ENCODE assay signal across 9 mouse cellular contexts in genomic region chr6:115123262-115124201, GRCm38 (mm10). TPM values are rescaled to one million over a fixed set of nuclear protein-coding genes. Genes with fewer than 3 reads are reported as not detected.
DNase-seq lines count a peak whose midpoint lies in the region; ATAC-seq and TF ChIP-seq lines count a peak whose summit lies in the region.
"Had no signal": no experiment of that assay in that cellular context is flagged by ENCODE, and none has a peak within 500 bp of the region (broad histone marks: within the 10 kb centered on the region; RNA-seq: fewer than 3 reads in every experiment).

No protein-coding gene starts in this region.

- no peak for TF ChIP-seq POLR2A in bone marrow macrophage, adult 2 months (IDR thresholded peaks at IDR 0.05; ENCODE audit: borderline replicate concordance, low read depth, low read length)

- DNase-seq in adrenal gland, adult (ENCODE audit: inconsistent age in 2 of 2, low spot score in 1 of 2), result peak; percentile 47 to 69
- DNase-seq in adrenal gland, postnatal 4 days (ENCODE audit: low spot score in 2 of 2), result no peak
- peak; percentile 79 for DNase-seq in hindbrain, embryonic 11.5 days (ENCODE audit: low spot score)
- DNase-seq in thymus, postnatal 36 days, result peak; percentile 76 to 89

- H3K27me3 ChIP-seq in forebrain, embryonic 12.5 days, result no peaks in the 10 kb centered on the region
- H3K27me3 ChIP-seq in hindbrain, embryonic 11.5 days (ENCODE audit: control insufficient read depth, insufficient read depth, low read length), result no peaks in the 10 kb centered on the region
- H3K27me3 ChIP-seq in limb, embryonic 12.5 days, result peaks cover 5% of the 10 kb centered on the region; the same call in 1 of the 2 replicates
- H3K27me3 ChIP-seq in midbrain, embryonic 15.5 days (replicated peaks), result no peaks in the 10 kb centered on the region
- H3K27me3 ChIP-seq: limb, embryonic 15.5 days had no signal

- TF ChIP-seq CTCF in bone marrow macrophage, adult 2 months (IDR thresholded peaks at IDR 0.05; ENCODE audit: low read depth, low read length), result no peak

- WGBS in forebrain, embryonic 12.5 days, result 18% methylated on average over 10 of the region's 10 CpGs
- 18% methylated on average over 10 of the region's 10 CpGs for WGBS in hindbrain, embryonic 11.5 days
- WGBS in limb, embryonic 12.5 days, result 26% methylated on average over 10 of the region's 10 CpGs
- WGBS in midbrain, embryonic 15.5 days, result 13% methylated on average over 10 of the region's 10 CpGs

- H3K4me3 ChIP-seq in bone marrow macrophage, adult 2 months (ENCODE audit: insufficient read depth, low read length), result 0 out of 2 replicates have a peak overlapping the region, but pooled peaks have one; percentile 3
- no peak overlapping the region; the same call in 1 of the 2 replicates for H3K4me3 ChIP-seq in forebrain, embryonic 12.5 days (replicated peaks)
- no peak overlapping the region for H3K4me3 ChIP-seq in hindbrain, embryonic 11.5 days (ENCODE audit: low read depth, low read length)
- no peak overlapping the region for H3K4me3 ChIP-seq in limb, embryonic 12.5 days (replicated peaks)
- H3K4me3 ChIP-seq in midbrain, embryonic 15.5 days, result no peak overlapping the region
- H3K4me3 ChIP-seq: limb, embryonic 15.5 days had no signal

- H3K9me3 ChIP-seq in forebrain, embryonic 12.5 days, result no peaks in the 10 kb centered on the region
- no peaks in the 10 kb centered on the region for H3K9me3 ChIP-seq in hindbrain, embryonic 11.5 days (ENCODE audit: control insufficient read depth, low read length)
- no peaks in the 10 kb centered on the region for H3K9me3 ChIP-seq in limb, embryonic 12.5 days
- H3K9me3 ChIP-seq in midbrain, embryonic 15.5 days, result no peaks in the 10 kb centered on the region
- H3K9me3 ChIP-seq: limb, embryonic 15.5 days had no signal

- peaks cover 7% of the 10 kb centered on the region; the same call in 1 of the 2 replicates for H3K4me1 ChIP-seq in bone marrow macrophage, adult 2 months (ENCODE audit: control insufficient read depth, insufficient read depth, low read length)
- peaks cover 47% of the 10 kb centered on the region for H3K4me1 ChIP-seq in forebrain, embryonic 12.5 days
- H3K4me1 ChIP-seq in hindbrain, embryonic 11.5 days (replicated peaks; ENCODE audit: control insufficient read depth, insufficient read depth, low read length), result peaks cover 11% of the 10 kb centered on the region
- peaks cover 11% of the 10 kb centered on the region for H3K4me1 ChIP-seq in limb, embryonic 12.5 days (replicated peaks)
- H3K4me1 ChIP-seq in midbrain, embryonic 15.5 days, result peaks cover 38% of the 10 kb centered on the region

- no peak overlapping the region for H3K27ac ChIP-seq in bone marrow macrophage, adult 2 months (ENCODE audit: insufficient read depth, low read depth, low read length)
- peak overlapping the region; percentile 92 for H3K27ac ChIP-seq in forebrain, embryonic 12.5 days
- peak overlapping the region; percentile 85 for H3K27ac ChIP-seq in hindbrain, embryonic 11.5 days (ENCODE audit: low read depth, low read length)
- H3K27ac ChIP-seq in limb, embryonic 12.5 days, result no peak overlapping the region
- H3K27ac ChIP-seq in midbrain, embryonic 15.5 days, result peak overlapping the region; percentile 61
- H3K27ac ChIP-seq: limb, embryonic 15.5 days had no signal

- ATAC-seq in forebrain, embryonic 12.5 days (ENCODE audit: low FRiP score), result peak; percentile 95
- peak; percentile 96 for ATAC-seq in hindbrain, embryonic 11.5 days (ENCODE audit: low FRiP score)
- ATAC-seq in limb, embryonic 12.5 days (ENCODE audit: insufficient number of reproducible peaks, insufficient read depth, low FRiP score, low TSS enrichment, low read depth), result no peak
- ATAC-seq in midbrain, embryonic 15.5 days (replicated peaks), result peak; percentile 86

- H3K4me2 ChIP-seq in forebrain, embryonic 12.5 days, result peak overlapping the region; percentile 24
- no peak overlapping the region for H3K4me2 ChIP-seq in hindbrain, embryonic 11.5 days (replicated peaks; ENCODE audit: low read depth, low read length)
- peak overlapping the region; percentile 32 for H3K4me2 ChIP-seq in limb, embryonic 12.5 days
- H3K4me2 ChIP-seq in midbrain, embryonic 15.5 days, result peak overlapping the region; percentile 20
- H3K4me2 ChIP-seq: limb, embryonic 15.5 days had no signal

- H3K9ac ChIP-seq in forebrain, embryonic 12.5 days, result no peak overlapping the region
- H3K9ac ChIP-seq in hindbrain, embryonic 11.5 days (ENCODE audit: low read depth, low read length), result no peak overlapping the region
- no peak overlapping the region for H3K9ac ChIP-seq in limb, embryonic 12.5 days (replicated peaks)
- H3K9ac ChIP-seq in midbrain, embryonic 15.5 days, result no peak overlapping the region
- H3K9ac ChIP-seq: limb, embryonic 15.5 days had no signal

- no peaks in the 10 kb centered on the region for H3K36me3 ChIP-seq in forebrain, embryonic 12.5 days (replicated peaks)
- no peaks in the 10 kb centered on the region for H3K36me3 ChIP-seq in hindbrain, embryonic 11.5 days (ENCODE audit: control insufficient read depth, insufficient read depth, low read length)
- no peaks in the 10 kb centered on the region for H3K36me3 ChIP-seq in limb, embryonic 12.5 days
- no peaks in the 10 kb centered on the region for H3K36me3 ChIP-seq in midbrain, embryonic 15.5 days (replicated peaks)
- H3K36me3 ChIP-seq: limb, embryonic 15.5 days had no signal

RNA-seq across cellular contexts. Expression of gene Syn2, which starts 11.2 kb away (rescaled TPM):
- 10 to 100 TPM; 30.8 to 43.9 TPM for total RNA-seq in adrenal gland, postnatal 4 days (2021)
- not detected in 2 replicates for polyA plus RNA-seq in bone marrow macrophage, adult 2 months (2012; ENCODE audit: insufficient read depth, insufficient read length, missing spikeins)
- polyA plus RNA-seq in forebrain, embryonic 12.5 days (2016; fragmentation: Nextera tagmentation; extraction: Ambion mirVana), result 6.8 and 8.0 TPM in 2 replicates
- polyA plus RNA-seq in hindbrain, embryonic 11.5 days (2014; fragmentation: Nextera tagmentation; extraction: Ambion mirVana), result 6.0 and 6.2 TPM in 2 replicates
- 0.71 and 1.2 TPM in 2 replicates for polyA plus RNA-seq in limb, embryonic 12.5 days (2016; fragmentation: Nextera tagmentation; extraction: Ambion mirVana)
- 42.6 and 45.7 TPM in 2 replicates for polyA plus RNA-seq in midbrain, embryonic 15.5 days (2015; fragmentation: Nextera tagmentation; extraction: Ambion mirVana)

Comparison
In these comparisons a context has a peak if more than half of its experiments do, and no peak if none do; other contexts are left out.
1. DNase-seq: peak in adrenal gland, adult (2 of 2), hindbrain, embryonic 11.5 days (single experiment) and thymus, postnatal 36 days (2 of 2); none in adrenal gland, postnatal 4 days (0 of 2).
2. H3K27ac ChIP-seq: peak in forebrain, embryonic 12.5 days (single experiment), hindbrain, embryonic 11.5 days (single experiment) and midbrain, embryonic 15.5 days (single experiment); none in bone marrow macrophage, adult 2 months (single experiment) and limb, embryonic 12.5 days (single experiment).